Mouse (Mus musculus) embryonic facial prominence, embryonic 14.5 days (tissue): Measurements from ENCODE around the gene Ano4. TPM values are rescaled to one million over a fixed set of nuclear protein-coding genes. Genes with fewer than 3 reads are reported as not detected.

Experiments
- ATAC-seq: fragments of 200-750 bp; cut with Nextera tagmentation; 2 replicates; pipeline ENCODE4 v1.8.0; 2017; ENCODE audit warnings: low read depth, moderate number of reproducible peaks, moderate TSS enrichment
- DNase-seq: peaks from one replicate; pipeline ENCODE4 v3.0.0-alpha.2; 2015; ENCODE audit warnings: low spot score
- H3K27ac ChIP-seq: fragments of 300-500 bp; sonication (generic); replicated peaks from 2 replicates; pipeline ENCODE4 v1.5.1; 2014; ENCODE audit warnings: low read depth, mild to moderate bottlenecking, low read length, moderate library complexity
- H3K27me3 ChIP-seq: fragments of 300-500 bp; sonication (generic); replicated peaks from 2 replicates; pipeline ENCODE4 v1.6.1; 2014; ENCODE audit warnings: low read length; ENCODE audit not compliant: control insufficient read depth, insufficient read depth
- H3K36me3 ChIP-seq: fragments of 300-500 bp; sonication (generic); 2 replicates; pipeline ENCODE4 v1.6.1; 2014; ENCODE audit warnings: low read length, mixed read lengths; ENCODE audit not compliant: control insufficient read depth, insufficient read depth
- H3K4me1 ChIP-seq: fragments of 300-500 bp; sonication (generic); 2 replicates; pipeline ENCODE4 v1.6.1; 2014; ENCODE audit warnings: antibody characterized with exemption, low read length; ENCODE audit not compliant: control insufficient read depth, insufficient read depth
- H3K4me2 ChIP-seq: fragments of 300-500 bp; sonication (generic); 2 replicates; pipeline ENCODE4 v1.6.1; 2014; ENCODE audit warnings: low read depth, mild to moderate bottlenecking, low read length, moderate library complexity, mixed read lengths
- H3K4me3 ChIP-seq: fragments of 300-500 bp; sonication (generic); 2 replicates; pipeline ENCODE4 v1.5.1; 2014; ENCODE audit warnings: low read depth, mild to moderate bottlenecking, low read length
- H3K9ac ChIP-seq: fragments of 300-500 bp; sonication (generic); 2 replicates; pipeline ENCODE4 v1.6.1; 2014; ENCODE audit warnings: low read depth, mild to moderate bottlenecking, low read length, moderate library complexity, mixed read lengths
- H3K9me3 ChIP-seq: fragments of 300-500 bp; sonication (generic); 2 replicates; pipeline ENCODE4 v1.6.1; 2016; ENCODE audit warnings: low read length; ENCODE audit not compliant: control insufficient read depth
- WGBS: fragments of 180-500 bp; shearing (Covaris S2); extraction: QIAGEN DNeasy Blood & Tissue Kit; methylation state at CpG from one replicate; pipeline ENCODE4 v1.1.7; 2014; 5-methylcytosine and 5-hydroxymethylcytosine counted together
- polyA plus RNA-seq: library from polyadenylated mRNA; unstranded; fragments of >200 nt; fragmentation: Nextera tagmentation; extraction: Ambion mirVana; gene quantifications from 2 replicates; pipeline ENCODE4 v1.2.1, GENCODE M21; 2014

Gene Ano4
- polyA plus RNA-seq, 1 experiment from 2014 or later: 1.0 TPM

DNA sequence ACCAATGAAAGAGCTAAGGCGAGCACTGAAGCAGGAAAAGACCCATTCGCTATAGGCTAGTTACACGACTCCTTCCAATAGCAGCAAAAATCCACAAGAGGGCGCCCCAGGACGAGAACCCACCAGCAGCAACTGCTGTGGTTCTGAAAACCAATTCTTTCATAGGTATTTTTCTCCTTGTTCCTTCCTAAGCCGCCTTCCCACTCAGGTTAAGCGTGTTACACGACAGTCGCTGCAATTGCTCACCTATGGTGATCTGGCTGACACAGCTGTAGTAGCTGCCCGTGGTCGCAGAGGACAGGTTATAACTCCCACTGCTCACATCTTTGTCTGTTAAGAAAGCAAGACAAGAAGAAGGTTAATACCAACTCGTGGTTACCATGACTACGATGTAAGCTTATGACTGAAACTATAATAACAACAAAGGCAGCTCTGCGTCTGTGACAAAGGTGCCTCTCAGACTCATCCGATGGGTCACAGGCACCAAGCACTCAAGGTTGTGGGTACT lies 17.5 kb downstream of the Ano4 start:
- WGBS: 28% methylated on average over 15 of the region's 15 CpGs
- no peaks in the 10 kb centered on the region for H3K27me3 ChIP-seq
- peak; percentile 62 for ATAC-seq

DNA sequence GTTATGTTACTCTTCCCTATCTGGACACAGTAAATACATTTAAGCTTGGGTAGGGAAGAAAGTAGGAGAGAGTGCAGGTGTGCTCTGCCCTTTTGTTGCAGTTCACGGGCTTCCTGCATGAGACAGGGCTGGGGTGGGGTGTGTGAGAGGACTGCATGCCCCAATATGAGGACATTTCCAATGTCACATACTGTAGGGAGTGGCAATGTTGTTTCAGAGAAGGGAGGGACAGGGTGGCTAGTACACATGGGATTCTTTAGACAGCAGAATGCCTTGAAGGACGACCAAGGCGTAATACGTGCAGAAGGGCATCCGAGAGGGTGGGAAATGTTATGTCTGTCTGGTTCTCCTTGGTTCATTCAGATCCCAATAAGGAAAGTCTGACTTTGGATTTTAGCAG lies 18.2 kb downstream of the Ano4 start:
- no peaks in the 10 kb centered on the region for H3K36me3 ChIP-seq
- ATAC-seq: no peak
- H3K9me3 ChIP-seq: no peaks in the 10 kb centered on the region
- H3K9ac ChIP-seq: no peak overlapping the region
- no peak overlapping the region for H3K4me3 ChIP-seq
- H3K27ac ChIP-seq: no peak overlapping the region
- no peak overlapping the region for H3K4me2 ChIP-seq
- 81% methylated on average over 5 of the region's 5 CpGs for WGBS
- DNase-seq: no peak
- H3K4me1 ChIP-seq: no peaks in the 10 kb centered on the region
- no peaks in the 10 kb centered on the region for H3K27me3 ChIP-seq

More for the DNA sequence above, 17.5 kb downstream of the Ano4 start:
- Histone ChIP-seq H3K9me3 (no peaks in the 10 kb centered on the region), H3K27ac (no peak overlapping the region), H3K4me3 (no peak overlapping the region), H3K36me3 (no peaks in the 10 kb centered on the region), H3K4me1 (no peaks in the 10 kb centered on the region), H3K9ac (no peak overlapping the region), H3K4me2 (no peak overlapping the region)
- peak; percentile 67 for DNase-seq

DNA sequence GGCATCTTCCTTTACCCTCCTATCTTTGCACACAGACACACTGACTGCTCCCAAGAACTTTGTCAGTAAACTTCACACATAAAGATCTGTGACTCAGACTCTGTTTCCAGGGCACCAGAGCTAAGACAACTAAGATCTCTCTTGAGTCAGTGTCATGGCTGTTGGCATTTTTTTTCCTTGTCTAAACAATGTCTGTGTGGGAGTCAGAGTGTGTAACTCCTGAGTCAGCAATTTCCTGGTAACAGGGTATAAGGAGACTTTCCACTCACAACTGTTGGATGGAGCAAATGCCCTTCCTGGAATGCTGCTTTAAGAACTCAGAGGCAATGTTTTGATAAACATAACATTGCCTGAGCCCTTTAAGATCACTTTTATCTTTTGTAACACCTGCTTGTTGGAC lies 37.0 kb downstream of the Ano4 start:
- no peak for ATAC-seq
- Histone ChIP-seq H3K4me3 (no peak overlapping the region), H3K4me2 (no peak overlapping the region), H3K27ac (no peak overlapping the region), H3K36me3 (no peaks in the 10 kb centered on the region), H3K4me1 (no peaks in the 10 kb centered on the region), H3K9me3 (peaks cover 19% of the 10 kb centered on the region; the same call in 1 of the 2 replicates), H3K9ac (no peak overlapping the region), H3K27me3 (no peaks in the 10 kb centered on the region)
- DNase-seq: no peak

DNA sequence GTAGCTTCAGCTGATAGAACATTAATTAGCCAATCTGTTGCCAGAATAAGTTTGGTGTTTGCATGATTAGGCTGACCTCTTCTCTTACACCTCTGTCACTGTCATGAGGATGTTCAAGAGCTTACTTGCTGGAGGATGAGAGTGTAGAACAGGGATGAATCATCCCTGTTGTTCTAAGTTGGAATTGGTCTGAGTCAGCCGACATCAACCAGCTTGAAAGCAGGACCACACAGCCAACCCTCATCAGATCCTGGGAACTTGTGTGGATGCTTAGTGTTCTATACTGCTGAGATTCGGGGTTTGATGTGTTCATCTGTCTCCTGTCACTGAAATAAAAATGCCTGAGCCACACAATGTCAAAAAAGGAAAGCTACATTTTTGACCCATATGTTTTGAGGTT lies 44.2 kb downstream of the Ano4 start:
- Histone ChIP-seq H3K9ac (no peak overlapping the region), H3K4me1 (no peaks in the 10 kb centered on the region), H3K27ac (no peak overlapping the region), H3K4me3 (no peak overlapping the region), H3K27me3 (no peaks in the 10 kb centered on the region), H3K4me2 (no peak overlapping the region), H3K9me3 (no peaks in the 10 kb centered on the region), H3K36me3 (no peaks in the 10 kb centered on the region)
- DNase-seq (no peak), ATAC-seq (no peak)
- WGBS: 67% methylated on average over 2 of the region's 2 CpGs

DNA sequence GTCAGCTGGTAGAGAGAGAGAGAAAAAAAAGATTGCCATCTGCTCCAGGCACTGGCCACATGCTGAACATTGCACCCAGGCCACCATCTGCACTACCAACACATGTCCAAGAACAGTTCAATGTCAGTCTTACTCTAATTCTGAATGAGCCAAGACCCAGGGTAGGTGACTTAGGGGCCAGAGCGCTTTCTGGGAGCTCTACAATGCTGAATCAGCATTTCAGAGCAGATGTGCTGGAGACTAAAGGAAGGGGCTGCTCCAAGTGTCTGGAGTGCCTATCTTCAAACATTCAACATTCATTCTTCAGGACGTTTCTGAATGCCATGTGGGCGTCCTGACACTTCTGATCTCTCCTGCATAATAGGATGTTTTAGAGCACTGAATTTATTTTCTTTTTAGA lies 51.8 kb downstream of the Ano4 start:
- Histone ChIP-seq H3K4me2 (no peak overlapping the region), H3K9ac (no peak overlapping the region), H3K36me3 (no peaks in the 10 kb centered on the region), H3K9me3 (no peaks in the 10 kb centered on the region), H3K27me3 (no peaks in the 10 kb centered on the region), H3K4me1 (no peaks in the 10 kb centered on the region), H3K4me3 (no peak overlapping the region), H3K27ac (no peak overlapping the region)
- ATAC-seq (no peak), DNase-seq (no peak)
- WGBS: 51% methylated on average over 3 of the region's 3 CpGs

DNA sequence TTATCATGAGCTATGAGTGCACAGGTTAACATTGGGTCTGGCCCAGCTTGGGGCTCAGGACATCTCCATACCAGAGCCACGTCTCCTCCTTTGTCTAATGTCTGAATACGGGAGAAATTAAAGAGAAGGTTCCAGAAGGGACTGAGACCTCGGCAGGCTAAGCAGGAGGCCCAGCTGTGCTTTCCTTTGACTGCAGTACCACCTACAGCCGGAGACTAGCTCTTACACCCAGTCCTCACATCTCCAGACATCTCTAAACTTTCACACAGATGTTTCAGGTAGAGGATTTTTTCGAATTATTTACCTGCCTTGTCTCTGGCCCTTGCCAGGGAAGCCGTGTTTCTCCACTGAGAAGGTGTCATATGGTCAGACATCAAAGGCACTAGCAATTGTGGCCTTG lies 53.9 kb downstream of the Ano4 start:
- Histone ChIP-seq H3K4me1 (no peaks in the 10 kb centered on the region), H3K4me3 (no peak overlapping the region), H3K36me3 (no peaks in the 10 kb centered on the region), H3K9me3 (no peaks in the 10 kb centered on the region), H3K27ac (no peak overlapping the region), H3K9ac (no peak overlapping the region), H3K4me2 (no peak overlapping the region), H3K27me3 (no peaks in the 10 kb centered on the region)
- WGBS: 73% methylated on average over 6 of the region's 6 CpGs
- no peak for DNase-seq
- no peak for ATAC-seq

DNA sequence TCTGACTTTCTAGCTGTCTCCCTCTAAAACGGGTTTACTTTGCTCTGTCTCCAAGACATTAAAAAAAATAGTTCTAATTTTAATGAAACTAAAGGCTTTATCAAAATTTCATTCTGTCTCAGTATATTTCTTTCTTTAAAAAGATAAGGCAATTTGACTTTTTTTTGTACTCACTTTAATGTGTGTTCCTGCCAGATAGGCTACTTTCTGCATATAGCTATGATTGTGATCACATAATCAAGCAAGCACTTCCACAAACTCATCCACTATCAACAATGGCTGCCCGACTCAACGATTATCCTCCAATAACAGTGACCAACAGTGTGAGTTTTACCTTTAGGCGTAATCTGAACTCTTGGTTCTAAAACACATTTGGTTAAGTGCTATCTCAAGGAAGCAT lies 55.3 kb downstream of the Ano4 start:
- no peaks in the 10 kb centered on the region for H3K4me1 ChIP-seq
- no peak for DNase-seq
- no peaks in the 10 kb centered on the region for H3K36me3 ChIP-seq
- WGBS: 85% methylated on average over 4 of the region's 4 CpGs
- no peak overlapping the region for H3K4me3 ChIP-seq
- H3K27ac ChIP-seq: no peak overlapping the region
- H3K9ac ChIP-seq: no peak overlapping the region
- no peaks in the 10 kb centered on the region for H3K9me3 ChIP-seq
- no peak overlapping the region for H3K4me2 ChIP-seq
- H3K27me3 ChIP-seq: no peaks in the 10 kb centered on the region
- no peak for ATAC-seq

DNA sequence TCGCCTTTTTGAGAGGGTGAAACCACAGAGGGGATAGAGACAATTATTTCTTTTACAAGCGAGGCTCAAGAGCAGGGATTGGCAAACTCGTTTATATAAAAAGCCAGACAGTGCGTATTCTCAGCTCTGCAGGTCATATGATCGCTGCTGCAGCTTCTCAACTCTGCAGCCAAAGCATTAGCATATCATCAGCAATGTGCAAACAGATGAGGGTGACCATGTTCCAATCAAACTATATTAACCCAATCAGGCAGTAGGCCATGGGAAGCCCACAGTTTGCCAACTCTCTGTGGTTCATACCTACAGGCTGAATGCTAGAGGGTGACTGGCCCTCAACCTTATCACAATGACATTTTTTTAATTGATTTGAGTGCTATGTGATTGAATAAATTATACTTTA lies 64.2 kb downstream of the Ano4 start:
- DNase-seq (no peak), ATAC-seq (no peak)
- Histone ChIP-seq H3K4me3 (no peak overlapping the region), H3K27me3 (no peaks in the 10 kb centered on the region), H3K27ac (no peak overlapping the region), H3K9ac (no peak overlapping the region), H3K36me3 (no peaks in the 10 kb centered on the region), H3K4me2 (no peak overlapping the region), H3K4me1 (no peaks in the 10 kb centered on the region), H3K9me3 (no peaks in the 10 kb centered on the region)
- 82% methylated on average over 5 of the region's 5 CpGs for WGBS

DNA sequence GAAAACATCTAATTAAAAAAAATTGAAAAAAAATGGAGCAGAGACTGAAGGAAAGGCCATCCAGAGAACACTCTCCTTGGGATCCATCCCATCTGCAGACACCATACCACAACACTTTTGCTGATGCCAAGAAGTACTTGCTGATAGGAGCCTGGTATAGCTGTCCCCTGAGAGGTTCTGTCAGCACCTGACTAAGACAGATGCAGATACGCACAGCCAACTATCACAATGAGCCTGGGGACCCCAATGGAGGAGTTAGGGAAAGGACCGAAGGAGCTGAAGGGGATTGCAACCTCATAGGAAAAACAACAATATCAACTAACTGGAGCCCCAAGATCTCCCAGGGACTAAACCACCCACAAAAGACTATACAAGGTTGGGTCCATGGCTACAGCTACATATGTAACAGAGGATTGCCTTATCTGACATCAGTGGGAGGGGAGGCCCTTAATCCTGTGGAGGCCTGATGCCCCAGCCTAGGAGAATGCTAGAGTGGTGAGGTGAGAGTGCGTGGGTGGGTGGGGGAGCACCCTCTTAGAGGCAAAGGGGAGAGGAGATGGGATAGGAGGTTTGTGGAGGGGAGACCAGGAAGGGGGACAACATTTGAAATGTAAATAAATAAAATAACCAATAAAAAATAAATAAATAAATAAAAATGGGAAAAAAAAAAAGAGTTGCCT lies 71.4 kb downstream of the Ano4 start:
- DNase-seq (no peak), ATAC-seq (no peak)
- no peak overlapping the region for H3K9ac ChIP-seq

More for the DNA sequence above, 71.4 kb downstream of the Ano4 start:
- WGBS: 92% methylated on average over 3 of the region's 3 CpGs
- no peak overlapping the region for H3K4me3 ChIP-seq
- no peaks in the 10 kb centered on the region for H3K36me3 ChIP-seq
- H3K4me1 ChIP-seq: no peaks in the 10 kb centered on the region
- no peak overlapping the region for H3K27ac ChIP-seq
- H3K4me2 ChIP-seq: no peak overlapping the region
- H3K9me3 ChIP-seq: no peaks in the 10 kb centered on the region
- H3K27me3 ChIP-seq: no peaks in the 10 kb centered on the region
